Mouse (Mus musculus) monocyte, adult 5-6 weeks (primary cell): ENCODE data around the gene Zfp513. TPM values are rescaled to one million over a fixed set of nuclear protein-coding genes. Genes with fewer than 3 reads are reported as not detected.
"Not testable (repeated sequence)": the region's sequence is repeated elsewhere in the genome, so short reads cannot be mapped to it uniquely, and the experiment has no call there.

ENCODE experiments used
- ATAC-seq: fragments of 153-309, 156-312 bp; replicated peaks from 2 replicates; pipeline ENCODE4 v1.8.0; 2017; ENCODE audit warnings: mild to moderate bottlenecking; ENCODE audit not compliant: low TSS enrichment, insufficient number of reproducible peaks, severe bottlenecking, poor library complexity, low FRiP score
- total RNA-seq: library from RNA; stranded (forward); fragments of 200-1000, 200-491, 200-594 nt; gene quantifications from 3 replicates; pipeline ENCODE4 v1.2.3, GENCODE M21; 2017

The Zfp513 gene
- 13.8 to 18.5 TPM (median 16.0 TPM) in 3 replicates for total RNA-seq

DNA sequence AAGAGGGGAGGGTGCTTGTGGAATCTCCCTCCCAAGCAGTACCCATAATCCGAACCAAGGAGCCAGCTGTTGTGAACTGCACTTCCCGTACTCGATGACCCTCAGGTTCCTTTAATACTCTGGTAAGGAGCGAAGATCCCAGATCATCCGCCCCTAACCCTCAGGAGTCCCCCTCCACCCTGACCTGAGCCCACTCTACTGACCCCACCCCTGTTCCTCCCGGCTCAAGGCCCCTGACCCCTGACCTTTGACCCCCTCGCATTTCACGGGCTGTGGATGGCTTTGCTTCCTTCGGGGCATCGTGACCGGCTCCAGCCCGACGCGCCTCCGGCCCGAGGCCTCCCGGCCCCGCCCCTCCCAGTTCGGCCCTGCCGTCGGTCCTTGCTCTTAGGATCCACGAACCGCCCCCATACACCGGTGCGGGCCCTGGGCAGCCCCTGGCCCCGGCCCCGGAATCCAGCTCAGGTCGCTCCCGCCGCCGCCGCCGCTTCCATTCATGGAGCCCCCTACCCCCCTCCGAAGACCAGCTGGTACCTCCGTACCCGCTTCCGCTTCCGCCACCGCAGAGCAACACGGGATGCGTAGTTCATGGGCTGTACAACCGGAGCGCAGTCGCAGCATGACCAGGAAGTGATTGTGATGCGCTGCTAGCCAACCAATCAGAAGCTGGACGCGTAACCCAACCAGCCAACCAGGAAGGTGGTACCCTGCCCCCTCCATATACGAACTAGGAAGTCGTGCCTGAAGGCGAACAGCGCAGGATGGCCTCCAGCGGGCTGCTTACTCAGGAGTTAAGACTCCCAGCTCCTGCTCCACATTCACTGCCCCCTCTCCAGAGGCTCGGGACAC is at the start of gene Zfp513:
Gene Zfp513 (minus strand): TSS at position 562 of the 849 bp plus-strand sequence.
- ATAC-seq: peak; percentile 95

- ATAC-seq: no peak
Measured at GRCm38 (mm10) chr5:31251541-31252101, 49.5 kb upstream of the Zfp513 start, which contains the start of gene Krtcap3. TSS of gene Krtcap3 (plus strand) at chr5:31251691.

GRCm38 (mm10) chr5:31250716-31251115 is 48.6 kb upstream of the Zfp513 start:
- no peak for ATAC-seq

- ATAC-seq: no peak
Measured at GRCm38 (mm10) chr5:31242191-31242590, 40.1 kb upstream of the Zfp513 start.

DNA sequence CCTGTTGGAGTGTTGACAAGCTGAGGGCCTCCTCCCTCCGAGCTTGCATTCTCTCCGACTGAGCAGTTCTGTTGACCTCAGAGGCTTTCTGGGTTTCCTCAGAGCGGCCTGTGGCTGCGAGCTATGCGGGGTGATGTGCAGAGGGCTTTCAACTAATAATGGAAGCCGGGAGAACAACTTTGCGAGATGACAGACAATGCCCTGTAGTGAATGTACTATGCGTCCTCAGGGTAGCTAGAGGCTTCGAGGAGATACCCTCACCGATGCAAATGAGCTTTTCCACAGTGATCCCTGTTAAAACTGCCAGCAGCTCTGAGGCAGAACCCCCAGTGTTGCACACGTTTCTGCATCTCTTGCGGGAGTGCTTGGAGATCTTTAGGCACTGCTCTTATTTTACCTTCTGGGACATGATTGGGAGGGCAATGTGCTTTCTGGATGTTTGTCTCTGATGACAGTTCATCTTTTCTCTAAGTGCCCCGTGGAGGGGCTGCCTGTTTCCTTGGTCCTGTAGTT is 39.5 kb upstream of the Zfp513 start:
- ATAC-seq: no peak

- ATAC-seq: peak; percentile 97
Measured at GRCm38 (mm10) chr5:31240637-31241521, 38.8 kb upstream of the Zfp513 start, which contains the start of the genes Nrbp1 and Gm9970. TSS of gene Nrbp1 (plus strand) at chr5:31240864. TSS of gene Gm9970 (minus strand) at chr5:31241232.

DNA sequence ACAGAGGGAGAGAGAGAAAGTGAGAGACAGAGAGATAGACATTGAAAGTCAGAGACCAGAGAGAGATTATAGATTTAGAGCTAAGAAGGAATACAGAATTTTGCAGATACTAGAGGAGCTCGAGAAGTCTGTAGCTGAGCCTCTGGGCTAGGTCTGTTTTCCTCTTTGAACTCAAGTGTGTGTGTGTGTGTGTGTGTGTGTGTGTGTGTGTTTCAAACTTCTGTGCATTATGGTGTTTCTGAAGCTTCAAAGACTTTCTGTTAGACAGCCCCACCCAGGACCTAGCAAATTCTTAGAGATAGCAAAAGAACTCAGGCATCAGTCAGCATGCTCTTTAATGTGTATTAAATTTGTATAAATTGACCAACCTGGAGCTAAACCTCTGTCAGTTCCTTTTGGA is 24.5 kb upstream of the Zfp513 start:
- no peak for ATAC-seq

GRCm38 (mm10) chr5:31222696-31223095 is 20.6 kb upstream of the Zfp513 start:
- no peak for ATAC-seq

- ATAC-seq: no peak
Measured at GRCm38 (mm10) chr5:31221304-31221945, 19.3 kb upstream of the Zfp513 start.

DNA sequence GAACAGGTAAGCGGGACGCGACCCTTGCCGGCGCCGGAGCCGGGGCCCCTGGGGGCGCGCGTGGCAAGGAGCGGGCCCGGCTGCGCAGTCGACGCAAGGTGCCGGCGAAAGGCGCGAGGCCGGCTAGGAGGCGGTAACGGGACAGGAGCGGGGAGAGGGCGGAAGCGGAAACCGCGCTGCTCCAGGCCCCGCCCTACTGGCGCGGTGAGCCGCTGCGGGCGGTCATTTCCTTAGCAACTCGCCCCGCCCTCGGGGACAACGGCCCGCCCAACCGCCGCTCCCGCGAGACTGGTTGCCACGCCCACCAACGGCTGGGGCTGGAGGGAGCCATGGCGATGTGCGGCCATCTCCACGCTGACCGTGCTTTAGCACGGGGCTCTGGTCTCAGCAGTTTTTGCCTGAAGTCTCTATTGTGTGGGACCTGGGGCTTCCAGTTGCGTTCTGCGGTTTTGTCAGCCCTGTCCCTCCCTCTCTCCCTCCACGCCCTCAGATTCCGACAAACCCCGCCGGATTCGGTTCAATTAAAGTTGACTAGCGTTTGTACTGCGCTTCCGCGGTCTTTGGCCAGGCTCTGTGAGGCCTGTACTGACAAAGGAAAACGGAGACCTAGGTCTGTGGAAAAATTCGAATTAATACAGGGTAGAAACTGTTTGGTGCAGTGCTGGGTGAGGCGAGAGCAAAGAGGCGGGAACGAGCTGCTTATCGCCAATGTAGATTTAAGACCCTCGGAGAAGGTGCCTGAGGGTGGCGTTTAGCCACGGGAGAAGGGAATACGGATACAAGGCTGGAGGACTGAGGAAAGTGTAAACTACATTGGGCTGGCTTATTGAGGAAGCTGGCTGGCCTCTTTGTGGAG is 18.6 kb upstream of the Zfp513 start, which contains the start of gene Ppm1g:
Gene Ppm1g (minus strand): TSS at position 240 of the 856 bp plus-strand sequence.
- ATAC-seq: peak; percentile 91

- ATAC-seq: peak; percentile 42
Measured at GRCm38 (mm10) chr5:31219911-31220447, 17.9 kb upstream of the Zfp513 start.

DNA sequence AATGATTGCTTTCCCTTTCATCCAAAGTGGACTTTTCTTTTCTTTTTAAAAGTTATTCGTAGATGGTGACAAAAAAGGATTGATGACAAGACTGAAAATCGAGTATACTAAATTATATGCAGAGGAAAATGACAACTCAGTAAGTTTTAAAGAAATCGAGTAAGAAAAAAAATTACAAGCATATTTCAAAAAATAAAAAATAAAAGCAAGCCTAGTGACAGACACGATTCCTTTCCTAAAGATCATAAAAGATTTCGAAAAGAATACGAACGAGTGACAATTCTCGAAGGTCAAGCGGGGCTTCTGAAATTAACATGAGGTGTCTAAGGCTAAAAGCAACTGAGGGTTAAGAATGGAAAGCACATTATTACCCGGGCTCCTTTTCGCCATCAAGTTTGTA is 17.4 kb upstream of the Zfp513 start:
- ATAC-seq: no peak

- ATAC-seq: no peak
Measured at GRCm38 (mm10) chr5:31219070-31219469, 17.0 kb upstream of the Zfp513 start.

DNA sequence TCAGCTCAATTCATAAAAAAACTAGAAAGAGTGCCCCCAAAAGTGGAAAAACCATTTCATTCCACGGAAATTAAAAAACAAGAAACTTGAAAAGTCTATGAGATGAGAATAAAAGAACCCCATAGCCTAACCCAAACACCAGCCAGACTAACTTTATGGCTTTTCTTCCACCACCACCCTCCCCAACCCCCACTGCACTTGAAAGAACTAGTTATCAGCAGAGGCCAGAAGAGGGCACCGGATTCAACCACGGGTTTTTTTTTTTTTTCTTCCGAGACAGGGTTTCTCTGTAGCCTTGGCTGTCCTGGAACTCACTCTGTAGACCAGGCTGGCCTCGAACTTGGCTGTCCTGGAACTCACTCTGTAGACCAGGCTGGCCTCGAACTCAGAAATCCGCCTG is 16.2 kb upstream of the Zfp513 start:
- no peak for ATAC-seq

- ATAC-seq: not testable (repeated sequence)
Measured at GRCm38 (mm10) chr5:31216554-31216953, 14.5 kb upstream of the Zfp513 start.

- no peak for ATAC-seq
Measured at GRCm38 (mm10) chr5:31204421-31204820, 2.3 kb upstream of the Zfp513 start.

- ATAC-seq: no peak
Measured at GRCm38 (mm10) chr5:31203866-31204265, 1.8 kb upstream of the Zfp513 start.
